Mouse (Mus musculus) lung, postnatal 0 days (tissue): ENCODE measurements around the gene Mob2.

Source experiments
- CTCF ChIP-seq: IDR thresholded peaks from 2 replicates; pipeline ENCODE4 v1.5.1; 2016; ENCODE audit warnings: antibody characterized with exemption, mild to moderate bottlenecking
- EP300 ChIP-seq: IDR thresholded peaks from 2 replicates; pipeline ENCODE4 v1.6.1; 2016; ENCODE audit warnings: antibody characterized with exemption, mild to moderate bottlenecking, control low read depth

DNA sequence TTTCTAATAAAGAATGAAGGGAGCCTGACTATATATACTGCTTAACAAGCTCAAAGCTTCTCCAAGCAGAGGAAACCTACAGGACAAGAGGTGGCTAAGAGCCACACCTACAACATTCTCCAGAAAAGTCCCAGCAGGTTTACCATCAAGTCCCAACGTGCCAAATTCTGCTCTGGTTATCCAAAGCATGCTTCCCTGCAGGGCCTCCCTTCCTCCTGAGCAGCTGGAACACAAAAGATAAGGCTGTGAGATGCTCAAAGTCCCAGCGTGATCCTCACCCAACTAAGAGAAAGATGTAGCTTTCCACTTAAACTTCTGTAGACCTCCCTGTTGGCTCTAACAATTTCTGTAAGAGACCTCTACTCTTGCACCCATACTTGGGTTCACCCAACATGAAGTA lies 1.8 kb downstream of the Mob2 start:
- TF ChIP-seq EP300 (no peak), CTCF (no peak)
